Mouse (Mus musculus): ENCODE results near the gene Prr19. TPM values are rescaled to one million over a fixed set of nuclear protein-coding genes. Genes with fewer than 3 reads are reported as not detected.

Prr19 gene
- polyA plus RNA-seq, 1 experiment from 2014 or later: 2.2 TPM

DNA sequence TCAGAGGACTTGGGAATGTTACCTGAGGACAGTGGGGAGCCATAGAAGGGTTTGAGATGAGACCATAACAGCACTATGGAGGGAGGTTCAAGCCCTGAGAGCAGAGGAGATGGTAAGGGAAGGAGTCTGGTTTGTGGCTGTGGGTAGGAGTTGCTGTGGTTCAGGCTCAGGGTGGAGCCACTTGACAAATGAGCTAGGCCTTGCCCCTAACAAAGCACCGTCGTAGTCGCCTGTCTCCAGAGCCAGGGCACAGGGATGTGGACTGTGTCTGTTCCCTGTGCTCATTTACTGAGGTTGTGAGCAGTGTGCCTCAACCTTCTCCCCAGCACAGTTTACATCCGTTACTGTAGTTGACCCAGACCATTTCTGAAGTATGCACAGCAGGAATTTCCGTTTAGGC, 26.6 kb upstream of the Prr19 start:
- Histone ChIP-seq H3K4me2 (ENCODE audit: low read length) (no peak overlapping the region), H3K36me3 (ENCODE audit: control insufficient read depth, insufficient read depth, low read length) (peaks cover 40% of the 10 kb centered on the region), H3K9me3 (replicated peaks; ENCODE audit: control insufficient read depth, low read length) (no peaks in the 10 kb centered on the region), H3K27ac (ENCODE audit: low read depth, low read length) (0 out of 2 replicates have a peak overlapping the region, but pooled peaks have one; percentile 30), H3K4me1 (ENCODE audit: control insufficient read depth, insufficient read depth, low read length) (peaks cover 14% of the 10 kb centered on the region), H3K27me3 (replicated peaks; ENCODE audit: control insufficient read depth, insufficient read depth, low read length) (no peaks in the 10 kb centered on the region), H3K9ac (ENCODE audit: low read length) (peak overlapping the region; percentile 13; the same call in 1 of the 2 replicates), H3K4me3 (ENCODE audit: low read depth, low read length) (no peak overlapping the region)
- DNase-seq (ENCODE audit: low spot score) (no peak), ATAC-seq (no peak)
- WGBS: 73% methylated on average over 5 of the region's 5 CpGs

- H3K4me2 ChIP-seq (ENCODE audit: low read length): no peak overlapping the region
- H3K27me3 ChIP-seq (replicated peaks; ENCODE audit: control insufficient read depth, insufficient read depth, low read length): no peaks in the 10 kb centered on the region
- 0 out of 2 replicates have a peak overlapping the region, but pooled peaks have one; percentile 13 for H3K9ac ChIP-seq (ENCODE audit: low read length)
- DNase-seq (ENCODE audit: low spot score) (no peak), ATAC-seq (no peak)
- H3K4me1 ChIP-seq (ENCODE audit: control insufficient read depth, insufficient read depth, low read length): peaks cover 16% of the 10 kb centered on the region
- H3K4me3 ChIP-seq (ENCODE audit: low read depth, low read length): no peak overlapping the region
- H3K27ac ChIP-seq (ENCODE audit: low read depth, low read length): no peak overlapping the region
- H3K36me3 ChIP-seq (ENCODE audit: control insufficient read depth, insufficient read depth, low read length): peaks cover 40% of the 10 kb centered on the region
- 93% methylated on average over 3 of the region's 3 CpGs for WGBS
- no peaks in the 10 kb centered on the region for H3K9me3 ChIP-seq (replicated peaks; ENCODE audit: control insufficient read depth, low read length)
These were observed 26.2 kb upstream of the Prr19 start for GRCm38 (mm10) chr7:25274996-25275395.

- Histone ChIP-seq H3K4me2 (ENCODE audit: low read length) (no peak overlapping the region), H3K9ac (ENCODE audit: low read length) (peak overlapping the region; percentile 29), H3K27me3 (replicated peaks; ENCODE audit: control insufficient read depth, insufficient read depth, low read length) (no peaks in the 10 kb centered on the region), H3K4me1 (ENCODE audit: control insufficient read depth, insufficient read depth, low read length) (peaks cover 23% of the 10 kb centered on the region), H3K27ac (ENCODE audit: low read depth, low read length) (no peak overlapping the region), H3K36me3 (ENCODE audit: control insufficient read depth, insufficient read depth, low read length) (peaks cover 40% of the 10 kb centered on the region), H3K9me3 (replicated peaks; ENCODE audit: control insufficient read depth, low read length) (no peaks in the 10 kb centered on the region), H3K4me3 (ENCODE audit: low read depth, low read length) (no peak overlapping the region)
- WGBS: 62% methylated on average over 9 of the region's 9 CpGs
- no peak for DNase-seq (ENCODE audit: low spot score)
- ATAC-seq: no peak
These were observed 25.5 kb upstream of the Prr19 start for GRCm38 (mm10) chr7:25275555-25276298.

DNA sequence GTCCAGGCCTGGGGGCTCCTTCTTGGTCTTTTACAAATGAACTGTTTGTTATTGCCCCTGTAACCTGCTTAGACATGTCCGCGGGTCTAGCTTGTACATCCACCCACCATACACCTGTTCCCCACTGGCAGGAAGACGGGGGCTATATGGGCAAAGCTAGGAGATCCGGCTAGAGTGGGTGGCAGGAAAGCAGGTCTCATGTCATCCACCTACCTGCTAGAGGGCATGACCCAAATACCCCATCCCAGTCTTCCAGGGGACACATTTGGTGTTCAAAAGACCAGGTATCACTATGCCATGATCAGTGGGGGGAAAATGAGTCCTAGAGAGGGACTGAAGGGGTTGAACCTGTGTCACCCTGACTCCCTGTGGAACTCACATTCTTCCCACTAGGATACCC, 23.8 kb upstream of the Prr19 start:
- H3K27me3 ChIP-seq (replicated peaks; ENCODE audit: control insufficient read depth, insufficient read depth, low read length): no peaks in the 10 kb centered on the region
- peak overlapping the region; percentile 89 for H3K4me2 ChIP-seq (ENCODE audit: low read length)
- H3K4me1 ChIP-seq (ENCODE audit: control insufficient read depth, insufficient read depth, low read length): peaks cover 32% of the 10 kb centered on the region
- no peak for DNase-seq (ENCODE audit: low spot score)
- H3K4me3 ChIP-seq (ENCODE audit: low read depth, low read length): peak overlapping the region; percentile 55; the same call in 1 of the 2 replicates
- H3K9me3 ChIP-seq (replicated peaks; ENCODE audit: control insufficient read depth, low read length): no peaks in the 10 kb centered on the region
- peak overlapping the region; percentile 83 for H3K9ac ChIP-seq (ENCODE audit: low read length)
- H3K27ac ChIP-seq (ENCODE audit: low read depth, low read length): peak overlapping the region; percentile 99; the same call in 1 of the 2 replicates
- peaks cover 23% of the 10 kb centered on the region for H3K36me3 ChIP-seq (ENCODE audit: control insufficient read depth, insufficient read depth, low read length)
- no peak for ATAC-seq
- 95% methylated on average over 4 of the region's 4 CpGs for whole genome bisulfite sequencing

- Histone ChIP-seq H3K4me1 (ENCODE audit: control insufficient read depth, insufficient read depth, low read length) (peaks cover 32% of the 10 kb centered on the region), H3K27ac (ENCODE audit: low read depth, low read length) (peak overlapping the region; percentile 99), H3K9me3 (replicated peaks; ENCODE audit: control insufficient read depth, low read length) (no peaks in the 10 kb centered on the region), H3K4me2 (ENCODE audit: low read length) (peak overlapping the region; percentile 89), H3K27me3 (replicated peaks; ENCODE audit: control insufficient read depth, insufficient read depth, low read length) (no peaks in the 10 kb centered on the region), H3K36me3 (ENCODE audit: control insufficient read depth, insufficient read depth, low read length) (peaks cover 17% of the 10 kb centered on the region), H3K9ac (ENCODE audit: low read length) (peak overlapping the region; percentile 83), H3K4me3 (ENCODE audit: low read depth, low read length) (peak overlapping the region; percentile 55)
- DNase-seq (ENCODE audit: low spot score) (no peak), ATAC-seq (no peak)
- WGBS: 16% methylated on average over 4 of the region's 4 CpGs
These were observed 23.2 kb upstream of the Prr19 start for GRCm38 (mm10) chr7:25277998-25278340.

- no peaks in the 10 kb centered on the region for H3K27me3 ChIP-seq (replicated peaks; ENCODE audit: control insufficient read depth, insufficient read depth, low read length)
- H3K9ac ChIP-seq (ENCODE audit: low read length): peak overlapping the region; percentile 83
- peak overlapping the region; percentile 99 for H3K27ac ChIP-seq (ENCODE audit: low read depth, low read length)
- ATAC-seq: peak; percentile 77
- H3K4me1 ChIP-seq (ENCODE audit: control insufficient read depth, insufficient read depth, low read length): peaks cover 33% of the 10 kb centered on the region
- under 1% methylated on average over 51 of the region's 60 CpGs for WGBS
- peak; percentile 96 for DNase-seq (ENCODE audit: low spot score)
- peak overlapping the region; percentile 55 for H3K4me3 ChIP-seq (ENCODE audit: low read depth, low read length)
- H3K9me3 ChIP-seq (replicated peaks; ENCODE audit: control insufficient read depth, low read length): no peaks in the 10 kb centered on the region
- peaks cover 13% of the 10 kb centered on the region for H3K36me3 ChIP-seq (ENCODE audit: control insufficient read depth, insufficient read depth, low read length)
- H3K4me2 ChIP-seq (ENCODE audit: low read length): peak overlapping the region; percentile 89
These were observed 22.7 kb upstream of the Prr19 start for GRCm38 (mm10) chr7:25278341-25279075.

DNA sequence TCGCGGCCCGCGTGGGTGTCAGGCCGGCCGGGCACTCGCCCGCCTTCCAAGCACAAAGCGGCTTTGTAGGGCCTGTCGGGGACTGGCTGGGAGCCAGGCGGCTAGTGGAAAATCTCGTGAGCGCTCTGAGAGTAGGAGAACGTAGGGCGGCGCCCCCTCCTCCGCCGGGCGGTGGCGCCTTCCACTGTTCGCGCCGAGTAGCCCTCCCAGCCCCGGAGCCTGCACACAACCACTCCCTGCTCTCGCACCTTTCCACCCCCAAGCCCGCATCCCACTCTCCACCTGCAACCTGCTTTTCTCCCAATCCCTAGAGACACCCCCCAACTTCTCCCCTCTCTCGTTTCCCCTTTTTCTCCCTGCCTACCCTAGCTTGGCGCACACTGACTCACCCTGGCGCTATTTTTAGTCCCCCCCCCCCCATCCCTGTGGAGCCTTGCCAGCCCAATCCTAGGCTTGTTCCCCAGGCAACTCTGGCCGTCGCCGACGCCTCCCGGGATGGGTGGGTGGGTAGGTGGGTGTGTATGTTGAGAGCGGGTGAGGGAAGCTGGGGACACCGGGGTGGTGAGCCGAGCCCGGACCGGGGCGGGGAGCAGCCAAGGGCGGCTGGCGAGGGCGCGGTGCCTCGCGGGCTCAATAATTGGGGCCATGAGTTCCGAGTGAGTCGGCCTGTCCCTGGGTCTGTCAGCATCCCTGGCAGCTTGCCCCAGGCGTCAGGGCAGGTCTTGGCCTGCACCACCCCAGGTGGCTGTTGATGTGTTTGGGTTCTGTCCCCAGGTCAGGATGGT, 21.9 kb upstream of the Prr19 start:
- DNase-seq (ENCODE audit: low spot score): peak; percentile 96
- under 1% methylated on average over 43 of the region's 49 CpGs for WGBS
- peaks cover 40% of the 10 kb centered on the region for H3K4me1 ChIP-seq (ENCODE audit: control insufficient read depth, insufficient read depth, low read length)

GRCm38 (mm10) chr7:25279861-25280791, 21.1 kb upstream of the Prr19 start:
- WGBS: 0% methylated on average over 6 of the region's 6 CpGs
- peaks cover 5% of the 10 kb centered on the region for H3K36me3 ChIP-seq (ENCODE audit: control insufficient read depth, insufficient read depth, low read length)
- DNase-seq (ENCODE audit: low spot score) (peak; percentile 75), ATAC-seq (peak; percentile 1)
- peak overlapping the region; percentile 55 for H3K4me3 ChIP-seq (ENCODE audit: low read depth, low read length)
- H3K27me3 ChIP-seq (replicated peaks; ENCODE audit: control insufficient read depth, insufficient read depth, low read length): no peaks in the 10 kb centered on the region
- peak overlapping the region; percentile 99 for H3K27ac ChIP-seq (ENCODE audit: low read depth, low read length)
- H3K4me1 ChIP-seq (ENCODE audit: control insufficient read depth, insufficient read depth, low read length): peaks cover 44% of the 10 kb centered on the region
- H3K4me2 ChIP-seq (ENCODE audit: low read length): peak overlapping the region; percentile 89
- no peaks in the 10 kb centered on the region for H3K9me3 ChIP-seq (replicated peaks; ENCODE audit: control insufficient read depth, low read length)
- H3K9ac ChIP-seq (ENCODE audit: low read length): peak overlapping the region; percentile 83

More for the DNA sequence above, 21.9 kb upstream of the Prr19 start:
- Histone ChIP-seq H3K27me3 (replicated peaks; ENCODE audit: control insufficient read depth, insufficient read depth, low read length) (no peaks in the 10 kb centered on the region), H3K27ac (ENCODE audit: low read depth, low read length) (peak overlapping the region; percentile 99), H3K9ac (ENCODE audit: low read length) (peak overlapping the region; percentile 83), H3K9me3 (replicated peaks; ENCODE audit: control insufficient read depth, low read length) (no peaks in the 10 kb centered on the region), H3K4me2 (ENCODE audit: low read length) (peak overlapping the region; percentile 89), H3K36me3 (ENCODE audit: control insufficient read depth, insufficient read depth, low read length) (peaks cover 5% of the 10 kb centered on the region; the same call in 1 of the 2 replicates), H3K4me3 (ENCODE audit: low read depth, low read length) (peak overlapping the region; percentile 55)
- ATAC-seq: peak; percentile 60
